Mouse (Mus musculus) kidney, postnatal 36 days (tissue): ENCODE data around the gene H2-DMa.

Experiments
- DNase-seq, 2 experiments: peaks; one replicate each; pipeline ENCODE4 v3.0.0; 2021 to 2022; ENCODE audit warnings: mixed read lengths in 2 of 2

H2-DMa gene

DNA sequence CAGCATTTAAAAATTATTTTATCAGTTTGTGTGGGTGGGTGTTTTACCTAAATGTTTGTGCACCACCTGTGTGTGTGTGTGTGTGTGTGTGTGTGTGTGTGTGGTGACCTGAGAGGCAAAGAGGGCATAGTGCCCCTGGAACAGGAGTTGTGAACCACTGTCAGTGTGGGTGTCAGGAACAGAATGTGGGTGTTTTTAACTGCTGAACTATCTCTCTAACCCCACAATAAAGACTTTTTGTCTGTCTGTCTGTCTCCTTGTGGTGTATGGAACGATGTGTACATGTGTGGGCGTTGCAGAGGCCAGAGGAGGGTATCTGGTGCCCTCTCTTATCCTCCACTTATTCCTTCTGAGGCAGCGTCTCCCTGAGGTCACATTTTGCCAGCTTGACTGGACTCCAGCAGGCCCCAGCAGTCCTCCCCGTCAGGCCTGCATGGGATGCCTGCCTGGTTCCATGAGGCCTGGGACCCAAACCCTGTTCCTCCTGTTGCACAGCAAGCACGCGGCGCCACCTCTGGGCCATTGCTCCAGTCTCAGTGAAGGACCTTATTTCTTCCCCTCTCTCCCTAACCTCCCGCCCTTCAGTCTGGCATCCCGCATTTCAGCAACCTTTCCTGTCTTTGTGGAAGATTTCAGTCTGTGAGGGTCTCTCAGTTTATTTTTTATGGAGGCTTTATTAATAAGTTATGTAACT lies 45.0 kb downstream of the H2-DMa start:
- DNase-seq = peak; percentile 25 to 64

GRCm38 (mm10) chr17:34165033-34165730 lies 45.8 kb downstream of the H2-DMa start:
- DNase-seq = peak in 1 of 2 experiments; percentile 34

- DNase-seq = peak; percentile 56 to 66
Measured at GRCm38 (mm10) chr17:34169279-34169678, 49.9 kb downstream of the H2-DMa start.

GRCm38 (mm10) chr17:34170487-34170876 lies 51.1 kb downstream of the H2-DMa start:
- no peak for DNase-seq

GRCm38 (mm10) chr17:34170877-34171498 lies 51.6 kb downstream of the H2-DMa start:
- DNase-seq = peak; percentile 81 to 91

DNA sequence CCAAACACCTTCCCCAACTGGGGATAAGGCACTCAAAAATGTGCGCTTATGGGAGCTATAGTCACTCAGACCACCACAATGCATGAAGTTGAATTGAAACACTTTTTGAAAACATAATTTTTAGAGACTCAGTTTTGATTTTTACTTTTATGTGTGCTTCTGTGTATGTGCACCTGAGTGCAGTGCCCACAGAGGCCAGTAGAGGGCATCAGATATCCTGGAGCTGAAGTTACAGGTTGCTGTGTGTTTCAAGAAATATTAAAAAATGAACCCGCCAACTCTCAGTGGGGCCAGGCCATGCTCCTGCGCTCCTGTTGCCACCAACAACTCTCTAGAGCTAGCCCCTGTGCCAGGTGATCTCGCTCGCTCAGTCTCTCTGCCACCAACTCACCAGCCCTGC lies 53.2 kb downstream of the H2-DMa start:
- no peak for DNase-seq

- no peak for DNase-seq
Measured at GRCm38 (mm10) chr17:34174075-34174474, 54.7 kb downstream of the H2-DMa start.

- no peak for DNase-seq
Measured at GRCm38 (mm10) chr17:34177179-34177578, 57.8 kb downstream of the H2-DMa start.

DNA sequence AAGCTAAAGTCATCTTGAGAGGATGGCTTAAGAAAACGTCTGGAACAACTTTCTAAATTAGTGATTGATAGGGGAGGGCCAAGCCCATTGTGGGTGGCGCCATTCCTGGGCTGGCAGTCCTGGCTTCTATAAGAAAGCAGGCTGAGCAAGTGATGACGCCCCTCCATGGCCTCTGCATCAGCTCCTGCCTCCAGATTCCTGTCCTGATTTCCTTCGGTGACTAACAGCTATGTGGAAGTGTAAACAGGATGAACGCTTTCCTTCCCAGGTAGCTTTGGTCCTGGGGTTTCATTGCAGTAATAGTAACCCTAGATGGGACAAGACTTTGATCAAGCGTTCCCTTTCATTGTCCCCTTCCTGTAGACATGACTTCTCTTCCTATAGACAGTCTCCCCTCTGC lies 59.7 kb downstream of the H2-DMa start:
- no peak for DNase-seq

GRCm38 (mm10) chr17:34179913-34180859 lies 60.8 kb downstream of the H2-DMa start:
- peak in 1 of 2 experiments; percentile 27 for DNase-seq

- no peak for DNase-seq
Measured at GRCm38 (mm10) chr17:34183564-34184219, 64.4 kb downstream of the H2-DMa start.

GRCm38 (mm10) chr17:34185526-34185925 lies 66.2 kb downstream of the H2-DMa start:
- no peak for DNase-seq

DNA sequence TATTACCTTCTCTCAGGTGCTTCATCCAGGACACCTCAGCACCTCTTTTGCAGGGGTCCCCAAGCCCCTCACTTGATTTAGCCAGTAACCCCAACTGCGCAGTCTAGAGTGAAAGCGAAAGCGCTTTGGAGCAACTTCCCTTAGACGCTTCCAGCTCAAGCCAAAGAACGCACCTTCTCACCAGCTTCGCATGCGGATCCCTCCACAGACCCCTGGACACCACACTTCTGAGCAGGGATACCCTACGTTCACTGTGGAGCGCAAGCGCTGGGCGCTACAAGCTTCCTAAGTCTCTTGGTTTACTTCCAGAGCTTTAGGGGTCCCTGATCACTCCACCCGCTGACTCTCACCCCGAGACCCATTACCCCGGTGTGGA lies 67.5 kb downstream of the H2-DMa start:
- no peak for DNase-seq

GRCm38 (mm10) chr17:34187261-34187916 lies 68.0 kb downstream of the H2-DMa start, which contains the start of the genes Tap1 and Psmb9:
Gene Tap1 (plus strand): TSS chr17:34187553.
Gene Psmb9 (minus strand): TSS chr17:34187764.
- DNase-seq = peak; percentile 99 to 100

- peak in 1 of 2 experiments; percentile 52 for DNase-seq
Measured at GRCm38 (mm10) chr17:34188010-34188409, 68.7 kb downstream of the H2-DMa start.
